Mouse (Mus musculus): ENCODE measurements around the gene Nudt13.

Nudt13 gene

DNA sequence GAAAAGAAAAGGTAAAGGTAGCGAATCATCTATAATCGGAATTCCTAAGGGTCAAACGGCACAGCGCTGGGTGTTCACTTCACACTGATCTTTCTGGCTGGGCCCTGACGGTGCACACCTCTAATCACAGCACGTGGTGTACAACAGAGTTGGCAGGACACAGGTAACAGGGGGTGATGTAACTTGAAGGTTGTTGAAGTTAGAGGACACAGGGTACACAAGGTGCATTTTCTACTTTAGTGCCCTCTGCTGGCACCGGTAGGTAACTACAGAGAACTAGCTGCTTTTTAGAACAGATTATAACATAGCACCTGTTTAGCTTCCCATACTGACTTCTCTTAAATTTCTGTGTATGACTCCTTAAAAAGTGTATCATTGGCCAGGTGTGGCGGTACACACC, 45.7 kb downstream of the Nudt13 start:
- peak; percentile 80 for DNase-seq (ENCODE audit: low read depth, low spot score)

DNA sequence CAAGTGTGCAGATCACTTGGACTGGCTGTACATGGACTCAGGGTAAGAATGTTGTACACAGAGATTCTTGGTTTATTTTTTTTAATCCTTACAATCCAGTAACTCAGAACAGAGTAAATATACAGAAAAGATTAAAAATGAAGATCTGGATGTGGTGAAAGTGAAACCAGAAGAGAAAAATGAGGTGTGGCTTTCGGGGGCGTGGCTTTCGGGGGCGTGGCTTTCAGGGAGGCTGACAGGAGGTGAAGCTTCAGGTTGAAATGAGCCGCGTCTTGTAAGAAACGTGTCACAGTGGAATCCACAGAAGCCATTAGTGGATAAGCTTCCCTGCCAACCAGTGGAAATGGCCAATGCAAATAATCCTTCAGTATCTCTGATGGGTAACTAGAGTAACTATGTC, 46.4 kb downstream of the Nudt13 start:
- peak; percentile 84 for DNase-seq (ENCODE audit: low read depth, low spot score)

DNA sequence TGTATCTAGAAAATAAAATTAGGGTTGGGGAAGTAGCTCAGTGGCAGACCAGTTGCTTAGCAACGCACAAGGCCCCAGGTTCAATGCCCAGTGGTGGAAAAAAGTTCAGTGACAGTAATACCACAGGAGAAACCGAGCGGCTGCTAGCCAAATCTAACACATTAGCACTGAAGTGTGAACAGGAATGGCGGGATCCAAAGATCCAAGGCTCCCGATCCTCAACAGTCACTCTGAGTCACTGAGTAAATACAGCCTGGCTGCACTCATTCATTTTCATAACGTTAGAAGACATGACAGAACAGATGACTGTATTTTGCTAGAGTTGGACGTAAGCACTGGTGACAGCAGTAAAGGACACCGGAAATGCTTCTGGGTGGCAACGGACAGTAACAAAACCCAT, 51.4 kb downstream of the Nudt13 start:
- DNase-seq (ENCODE audit: low read depth, low spot score) = no peak

DNA sequence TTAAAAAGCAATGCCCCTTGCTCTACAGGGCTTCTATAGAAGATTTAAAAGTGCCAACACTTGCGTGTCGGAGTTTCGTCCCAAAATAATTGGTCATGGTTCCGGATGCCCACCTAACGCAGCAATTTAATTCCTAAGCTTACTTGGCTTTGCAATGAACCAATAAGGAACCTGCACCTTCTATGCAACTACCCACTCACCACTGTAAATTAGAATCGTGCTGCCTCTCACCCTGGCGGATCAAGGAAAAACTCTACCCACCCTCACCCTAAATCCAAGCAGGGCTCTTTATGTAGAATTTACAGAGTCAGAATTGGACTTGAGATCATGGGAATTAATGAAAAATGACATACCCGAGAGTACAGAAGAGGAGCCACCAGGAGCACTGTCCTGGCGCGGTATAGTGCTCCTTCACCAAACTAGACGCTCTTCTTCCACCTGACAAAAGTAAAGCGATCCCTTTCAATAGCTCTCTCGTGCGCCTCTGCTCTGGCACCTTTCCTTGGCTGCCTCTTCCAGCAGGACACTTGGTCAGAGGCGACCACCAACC, 53.0 kb downstream of the Nudt13 start:
- no peak for DNase-seq (ENCODE audit: low read depth, low spot score)

DNA sequence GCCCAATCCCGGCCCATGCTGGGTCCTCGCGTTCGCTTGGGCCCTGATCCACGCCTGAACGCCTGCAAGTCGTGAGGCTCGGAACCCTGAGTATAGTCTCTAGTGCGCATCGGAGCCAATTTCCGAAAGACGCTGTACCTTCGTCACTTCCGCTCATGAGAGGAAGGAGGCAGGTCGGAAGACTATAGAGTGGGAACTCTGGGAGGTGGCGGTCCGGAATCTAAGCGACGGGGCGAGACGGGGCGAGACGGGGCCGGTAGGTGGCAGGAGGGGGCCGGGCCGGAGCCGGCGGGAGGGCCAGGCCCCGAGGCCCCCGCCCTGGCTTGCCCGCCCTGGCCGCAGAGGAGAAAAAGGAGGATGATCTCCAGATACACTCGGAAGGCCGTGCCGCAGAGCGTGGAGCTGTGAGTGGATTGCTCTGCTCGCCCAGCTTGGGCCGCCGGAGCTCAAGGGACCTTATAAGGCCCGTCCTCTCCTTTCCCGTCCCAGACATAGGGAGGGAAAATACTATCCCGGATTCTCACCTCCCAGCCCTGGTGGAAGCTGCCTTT, 53.6 kb downstream of the Nudt13 start, which contains the start of the genes Ecd and Fam149b:
Ecd (minus strand) TSS at position 131 of the 551 bp plus-strand sequence.
Fam149b (plus strand) TSS at position 172 of the 551 bp plus-strand sequence.
- DNase-seq (ENCODE audit: low read depth, low spot score) = peak; percentile 98

DNA sequence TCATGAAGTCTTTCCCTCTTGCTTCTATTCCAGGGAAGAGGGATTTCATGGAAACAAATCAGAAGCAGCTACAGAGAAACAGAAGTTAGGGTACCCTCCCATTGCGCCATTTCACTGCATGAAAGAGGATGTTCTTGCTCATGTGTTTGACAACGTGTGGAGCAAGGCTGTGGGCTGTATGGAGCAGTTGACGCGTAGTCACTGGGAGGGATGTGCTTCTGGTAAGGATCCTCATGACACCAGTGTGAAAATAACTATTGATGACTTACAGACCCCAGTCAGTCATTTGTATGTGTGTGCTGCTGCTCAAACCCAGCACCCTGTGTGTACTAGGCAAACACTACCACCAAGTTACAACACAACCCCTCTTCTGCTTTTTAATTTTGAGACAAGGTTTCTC, 68.7 kb downstream of the Nudt13 start:
- DNase-seq (ENCODE audit: low read depth, low spot score) = no peak

Measured in A20 (cell line).